Mouse (Mus musculus) myocyte (in vitro differentiated cells): ENCODE measurements around the gene Crispld2.

Experiments
- CEBPB ChIP-seq: IDR thresholded peaks from 2 replicates; pipeline ENCODE4 v1.6.1; 2011; ENCODE audit warnings: mild to moderate bottlenecking, moderate library complexity; ENCODE audit not compliant: poor library complexity, insufficient read depth, severe bottlenecking
- E2F4 ChIP-seq: IDR thresholded peaks from one replicate; pipeline ENCODE4 v1.6.1; 2011; ENCODE audit warnings: mild to moderate bottlenecking, control low read depth, moderate library complexity; ENCODE audit not compliant: insufficient read depth
- MAX ChIP-seq: IDR thresholded peaks from one replicate; pipeline ENCODE4 v1.6.1; 2011; ENCODE audit warnings: low read depth, mild to moderate bottlenecking, control low read depth
- MYOD1 ChIP-seq, 3 experiments: IDR thresholded peaks; one replicate each; pipeline ENCODE4 v1.6.1; 2011; ENCODE audit warnings: control low read depth in 2 of 3, low read depth in 2 of 3, mild to moderate bottlenecking in 2 of 3, moderate library complexity in 1 of 3; ENCODE audit not compliant: insufficient read length in 2 of 3, control insufficient read depth in 1 of 3
- MYOG ChIP-seq, 3 experiments: IDR thresholded peaks; one replicate each; pipeline ENCODE4 v1.6.1; 2011; ENCODE audit warnings: control low read depth in 2 of 3, low read depth in 2 of 3, mild to moderate bottlenecking in 2 of 3; ENCODE audit not compliant: insufficient read length in 2 of 3, control insufficient read depth in 1 of 3, insufficient read depth in 1 of 3
- POLR2A ChIP-seq: IDR thresholded peaks from one replicate; pipeline ENCODE4 v1.6.1; 2011; ENCODE audit warnings: low read depth, mild to moderate bottlenecking, control low read depth, moderate library complexity; ENCODE audit not compliant: insufficient read length
- POLR2AphosphoS2 ChIP-seq: IDR thresholded peaks from one replicate; pipeline ENCODE4 v1.6.1; 2011; ENCODE audit warnings: low read depth, control low read depth; ENCODE audit not compliant: insufficient read length
- REST ChIP-seq: IDR thresholded peaks from one replicate; pipeline ENCODE4 v1.6.1; 2011; ENCODE audit warnings: mild to moderate bottlenecking, control low read depth, moderate library complexity; ENCODE audit not compliant: insufficient read depth, insufficient read length
- SRF ChIP-seq: IDR thresholded peaks from one replicate; pipeline ENCODE4 v1.6.1; 2011; ENCODE audit warnings: low read depth; ENCODE audit not compliant: control insufficient read depth, insufficient read length
- TCF12 ChIP-seq: IDR thresholded peaks from one replicate; pipeline ENCODE4 v1.6.1; 2011; ENCODE audit warnings: mild to moderate bottlenecking, control low read depth; ENCODE audit not compliant: poor library complexity, insufficient read depth, severe bottlenecking
- USF1 ChIP-seq: IDR thresholded peaks from one replicate; pipeline ENCODE4 v1.6.1; 2011; ENCODE audit warnings: low read depth, mild to moderate bottlenecking, control low read depth, moderate library complexity

GRCm38 (mm10) chr8:120052318-120052717, 60.1 kb downstream of the Crispld2 start:
- TF ChIP-seq MAX (no peak), POLR2A (no peak), USF1 (no peak), MYOG (IDR thresholded peaks at IDR 0.05; ENCODE audit: control insufficient read depth in 1 of 3, insufficient read depth in 1 of 3, insufficient read length in 2 of 3, low read depth in 2 of 3) (peak in 1 of 3 experiments; percentile 11), TCF12 (no peak), SRF (no peak), REST (no peak), E2F4 (no peak), CEBPB (no peak), POLR2AphosphoS2 (no peak), MYOD1 (IDR thresholded peaks at IDR 0.05; ENCODE audit: control insufficient read depth in 1 of 3, insufficient read length in 2 of 3, low read depth in 2 of 3) (no peak)
